Mouse (Mus musculus): Measurements from ENCODE around the gene Snx32. TPM values are rescaled to one million over a fixed set of nuclear protein-coding genes. Genes with fewer than 3 reads are reported as not detected.
A peak's percentile ranks its signal among the peaks of the same experiment; 100 is the strongest.

Gene Snx32
- polyA plus RNA-seq, 1 experiment, result 18.4 TPM

DNA sequence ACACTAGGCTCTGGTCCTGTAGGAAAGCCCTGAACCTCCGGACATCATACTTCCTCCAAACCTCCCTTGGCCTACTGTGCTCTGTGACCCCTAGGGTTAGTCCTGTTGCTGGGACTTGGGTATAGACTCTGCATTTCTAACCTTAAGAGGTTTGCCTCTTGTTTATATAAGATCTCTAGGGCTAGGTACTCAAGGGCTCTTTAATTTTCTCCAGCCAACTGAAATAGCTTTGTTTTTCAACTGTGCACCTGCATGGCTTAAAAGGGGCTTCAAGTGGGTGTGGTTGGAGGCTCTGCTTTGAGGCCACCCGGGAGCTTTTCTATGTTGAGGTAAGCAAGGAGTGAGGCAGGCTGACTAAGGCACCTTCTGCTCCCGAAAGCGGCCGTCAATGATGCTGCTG lies 25.8 kb downstream of the Snx32 start:
- Histone ChIP-seq H3K27ac (ENCODE audit: insufficient read depth, low read length) (no peak overlapping the region), H3K4me3 (ENCODE audit: insufficient read depth, low read length) (no peak overlapping the region), H3K4me1 (ENCODE audit: control insufficient read depth, insufficient read depth, low read length) (peaks cover 4% of the 10 kb centered on the region; the same call in 1 of the 2 replicates)
- no peak for TF ChIP-seq CTCF (IDR thresholded peaks at IDR 0.05; ENCODE audit: borderline replicate concordance, insufficient read depth, low read length)
- TF ChIP-seq POLR2A (IDR thresholded peaks at IDR 0.05; ENCODE audit: low read depth, low read length), result no peak; the same call in 1 of the 2 replicates

DNA sequence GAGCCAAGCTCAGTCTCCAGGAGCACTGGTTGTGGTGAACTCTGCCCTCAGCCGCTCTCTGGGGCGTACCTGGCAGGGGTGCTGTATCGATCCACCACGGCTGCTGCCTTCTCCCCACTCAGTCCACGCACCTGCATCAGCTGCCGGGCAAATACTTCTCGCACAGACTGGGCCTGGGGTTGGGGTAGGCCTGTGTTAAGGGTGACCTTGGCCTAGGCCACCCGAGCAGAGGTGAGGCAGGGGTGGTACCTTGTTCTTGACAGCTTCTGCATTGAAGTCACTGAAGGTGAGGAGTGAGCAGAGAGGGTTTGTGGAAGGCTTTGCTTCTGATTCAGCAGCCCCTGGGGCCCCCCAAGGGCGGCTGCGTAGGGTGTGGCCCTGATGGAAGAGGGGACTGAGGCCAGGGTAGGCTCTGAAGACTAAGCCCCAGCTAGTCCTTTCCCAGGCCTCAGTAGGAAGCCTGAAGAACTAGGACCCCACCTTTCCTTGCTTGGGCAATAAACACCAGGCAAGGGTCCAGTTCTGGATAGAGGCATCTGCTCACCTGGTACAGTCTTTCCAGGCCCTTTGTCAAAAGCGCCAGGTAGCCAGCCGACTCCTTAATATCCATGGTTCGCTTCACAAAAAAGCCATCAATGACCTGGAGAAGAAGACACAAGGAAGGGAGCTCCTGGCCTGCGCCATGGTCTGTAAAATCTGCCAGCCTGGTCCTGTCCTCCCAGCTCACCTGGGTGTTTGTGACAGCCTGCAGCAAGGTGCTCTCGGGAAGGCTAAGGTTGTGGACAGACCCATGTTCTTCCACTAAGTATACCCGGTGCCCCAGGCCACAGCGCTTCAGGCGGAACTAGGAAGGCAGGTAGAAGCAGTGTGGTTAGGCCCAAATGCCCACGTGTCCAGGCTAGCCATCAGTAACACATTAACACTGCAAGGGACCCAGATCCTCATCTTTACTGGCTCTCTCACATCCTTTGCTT lies 26.7 kb downstream of the Snx32 start:
- Histone ChIP-seq H3K4me1 (ENCODE audit: control insufficient read depth, insufficient read depth, low read length) (peaks cover 4% of the 10 kb centered on the region; the same call in 1 of the 2 replicates), H3K4me3 (ENCODE audit: insufficient read depth, low read length) (no peak overlapping the region)
- TF ChIP-seq CTCF (IDR thresholded peaks at IDR 0.05; ENCODE audit: borderline replicate concordance, insufficient read depth, low read length), result no peak
- peak; percentile 33; the same call in 1 of the 2 replicates for TF ChIP-seq POLR2A (IDR thresholded peaks at IDR 0.05; ENCODE audit: low read depth, low read length)

DNA sequence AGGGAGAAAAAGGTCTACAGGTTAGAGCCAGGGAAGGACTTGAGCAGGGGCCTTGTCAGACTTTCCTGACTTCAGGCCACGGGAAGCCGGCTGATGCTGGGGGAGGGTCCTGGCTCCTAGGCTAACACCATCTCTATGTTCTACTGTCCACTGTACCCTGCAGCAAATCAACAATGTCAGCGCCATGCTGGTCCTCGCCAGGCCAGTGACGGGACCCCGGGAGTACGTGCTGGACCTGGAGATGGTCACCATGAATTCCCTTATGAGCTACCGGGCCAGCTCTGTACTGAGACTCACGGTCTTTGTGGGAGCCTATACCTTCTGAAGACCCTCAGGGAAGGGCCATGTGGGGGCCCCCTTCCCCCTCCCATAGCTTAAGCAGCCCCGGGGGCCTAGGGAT lies 28.9 kb downstream of the Snx32 start:
- Histone ChIP-seq H3K27ac (ENCODE audit: insufficient read depth, low read length) (no peak overlapping the region), H3K4me3 (ENCODE audit: insufficient read depth, low read length) (no peak overlapping the region), H3K4me1 (ENCODE audit: control insufficient read depth, insufficient read depth, low read length) (0 out of 2 replicates have a peak, but pooled peaks cover 3% of the 10 kb centered on the region)
- TF ChIP-seq CTCF (IDR thresholded peaks at IDR 0.05; ENCODE audit: borderline replicate concordance, insufficient read depth, low read length) (no peak), POLR2A (IDR thresholded peaks at IDR 0.05; ENCODE audit: low read depth, low read length) (no peak)

More for the DNA sequence above, 26.7 kb downstream of the Snx32 start:
- H3K27ac ChIP-seq (ENCODE audit: insufficient read depth, low read length), result no peak overlapping the region

DNA sequence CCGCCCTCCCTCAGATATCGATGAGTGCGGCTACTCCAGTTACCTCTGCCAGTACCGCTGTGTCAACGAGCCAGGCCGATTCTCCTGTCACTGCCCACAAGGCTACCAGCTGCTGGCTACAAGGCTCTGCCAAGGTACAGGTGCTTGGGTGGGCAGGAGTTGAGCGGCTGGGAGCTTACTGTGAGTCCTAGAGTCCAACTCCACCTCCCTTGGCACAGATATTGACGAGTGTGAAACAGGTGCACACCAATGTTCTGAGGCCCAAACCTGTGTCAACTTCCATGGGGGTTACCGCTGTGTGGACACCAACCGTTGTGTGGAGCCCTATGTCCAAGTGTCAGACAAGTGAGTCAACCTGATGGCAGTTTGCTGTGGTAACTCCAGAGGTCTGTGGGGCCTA lies 30.3 kb downstream of the Snx32 start:
- no peak overlapping the region for H3K27ac ChIP-seq (ENCODE audit: insufficient read depth, low read length)
- 0 out of 2 replicates have a peak, but pooled peaks cover 3% of the 10 kb centered on the region for H3K4me1 ChIP-seq (ENCODE audit: control insufficient read depth, insufficient read depth, low read length)
- no peak overlapping the region for H3K4me3 ChIP-seq (ENCODE audit: insufficient read depth, low read length)
- TF ChIP-seq POLR2A (IDR thresholded peaks at IDR 0.05; ENCODE audit: low read depth, low read length) (no peak), CTCF (IDR thresholded peaks at IDR 0.05; ENCODE audit: borderline replicate concordance, insufficient read depth, low read length) (no peak)

DNA sequence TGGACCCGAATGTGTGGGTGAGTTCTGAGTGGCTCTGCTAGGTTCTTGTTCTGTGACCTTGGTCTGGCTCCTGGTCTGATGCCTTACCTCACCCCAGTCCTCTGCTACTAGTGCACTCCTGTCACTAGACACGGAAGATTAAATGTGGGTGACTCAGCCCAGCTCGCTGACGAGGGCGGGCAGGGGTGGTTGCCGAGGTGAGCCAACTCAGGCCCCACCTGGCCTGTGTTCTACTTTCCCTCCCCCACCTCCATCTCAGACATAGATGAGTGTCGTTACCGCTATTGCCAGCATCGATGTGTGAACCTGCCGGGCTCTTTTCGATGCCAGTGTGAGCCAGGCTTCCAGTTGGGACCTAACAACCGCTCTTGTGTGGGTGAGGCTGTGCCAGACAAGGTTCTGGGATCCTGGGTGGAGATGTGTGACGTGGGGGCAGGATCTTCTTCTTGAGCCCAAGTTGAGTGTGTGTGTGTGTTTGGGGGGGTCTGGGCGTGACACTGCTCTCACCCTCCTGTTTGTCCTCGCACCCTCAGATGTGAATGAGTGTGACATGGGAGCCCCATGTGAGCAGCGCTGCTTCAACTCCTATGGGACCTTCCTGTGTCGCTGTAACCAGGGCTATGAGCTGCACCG lies 32.6 kb downstream of the Snx32 start:
- TF ChIP-seq POLR2A (IDR thresholded peaks at IDR 0.05; ENCODE audit: low read depth, low read length) (no peak), CTCF (IDR thresholded peaks at IDR 0.05; ENCODE audit: borderline replicate concordance, insufficient read depth, low read length) (no peak)
- Histone ChIP-seq H3K4me3 (ENCODE audit: insufficient read depth, low read length) (no peak overlapping the region), H3K4me1 (ENCODE audit: control insufficient read depth, insufficient read depth, low read length) (0 out of 2 replicates have a peak, but pooled peaks cover 3% of the 10 kb centered on the region), H3K27ac (ENCODE audit: insufficient read depth, low read length) (no peak overlapping the region)

DNA sequence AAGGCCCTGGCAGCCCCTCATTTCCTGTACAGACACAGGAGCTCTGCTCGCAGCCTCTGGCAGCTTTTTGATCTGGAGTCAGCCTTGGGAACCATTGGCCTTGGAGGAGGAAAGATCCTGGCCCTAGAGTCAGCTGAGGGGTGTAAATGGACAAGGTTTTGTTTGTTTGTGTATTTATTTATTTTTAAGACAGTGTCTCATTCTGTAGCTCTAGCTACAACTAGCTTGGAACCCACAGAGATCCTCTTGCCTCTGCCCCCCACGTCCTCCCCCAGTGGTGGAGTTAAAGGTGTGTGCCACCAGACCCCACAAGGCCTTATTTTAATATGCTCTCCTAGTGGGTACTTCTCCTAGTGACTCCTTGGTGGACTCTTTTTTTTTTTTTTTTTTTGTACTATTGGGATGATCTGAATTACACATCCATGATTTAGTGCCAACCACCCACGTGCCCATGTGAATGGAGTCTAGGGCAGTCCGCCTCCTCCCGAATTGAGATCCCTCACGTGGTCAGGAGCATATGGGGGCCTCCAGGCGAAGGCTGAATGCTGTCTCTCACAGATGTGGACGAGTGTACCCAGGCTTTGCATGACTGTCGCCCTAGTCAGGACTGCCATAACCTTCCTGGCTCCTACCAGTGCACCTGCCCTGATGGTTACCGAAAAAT lies 33.2 kb downstream of the Snx32 start:
- TF ChIP-seq CTCF (IDR thresholded peaks at IDR 0.05; ENCODE audit: borderline replicate concordance, insufficient read depth, low read length) (no peak), POLR2A (IDR thresholded peaks at IDR 0.05; ENCODE audit: low read depth, low read length) (no peak)
- no peak overlapping the region for H3K4me3 ChIP-seq (ENCODE audit: insufficient read depth, low read length)
- 0 out of 2 replicates have a peak, but pooled peaks cover 3% of the 10 kb centered on the region for H3K4me1 ChIP-seq (ENCODE audit: control insufficient read depth, insufficient read depth, low read length)
- no peak overlapping the region for H3K27ac ChIP-seq (ENCODE audit: insufficient read depth, low read length)

DNA sequence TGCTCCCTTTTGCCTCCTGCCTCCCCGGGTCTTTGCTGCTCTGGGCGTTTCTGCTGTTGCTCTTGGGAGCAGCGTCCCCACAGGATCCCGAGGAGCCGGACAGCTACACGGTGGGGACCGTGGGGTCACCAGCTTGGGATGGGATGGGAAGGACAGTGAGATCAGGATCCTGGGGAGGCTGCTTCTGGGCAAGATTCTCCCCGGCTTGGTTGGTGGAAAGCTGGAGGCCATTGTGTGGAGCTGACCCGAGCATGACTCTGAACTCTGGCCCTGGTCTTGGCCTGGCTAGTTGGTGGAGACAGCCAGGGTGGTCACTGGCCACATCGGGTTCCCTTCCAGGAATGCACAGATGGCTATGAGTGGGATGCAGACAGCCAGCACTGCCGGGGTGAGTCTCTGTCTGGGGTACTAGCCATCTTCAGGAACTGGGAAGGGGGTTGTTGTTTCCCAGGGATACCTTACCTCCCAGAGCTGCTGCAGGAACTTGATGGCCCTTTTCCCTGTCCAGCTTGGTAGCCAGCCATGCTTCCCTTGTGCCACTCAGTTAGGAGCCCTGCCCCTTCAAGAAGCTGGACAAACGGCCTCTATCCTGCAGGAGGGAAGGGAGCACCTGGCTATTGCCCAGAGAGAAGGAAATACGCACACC lies 35.1 kb downstream of the Snx32 start:
- H3K4me3 ChIP-seq (ENCODE audit: insufficient read depth, low read length), result peak overlapping the region; percentile 83
- peak overlapping the region; percentile 93 for H3K27ac ChIP-seq (ENCODE audit: insufficient read depth, low read length)
- 0 out of 2 replicates have a peak, but pooled peaks cover 3% of the 10 kb centered on the region for H3K4me1 ChIP-seq (ENCODE audit: control insufficient read depth, insufficient read depth, low read length)
- no peak for TF ChIP-seq CTCF (IDR thresholded peaks at IDR 0.05; ENCODE audit: borderline replicate concordance, insufficient read depth, low read length)
- TF ChIP-seq POLR2A (IDR thresholded peaks at IDR 0.05; ENCODE audit: low read depth, low read length), result no peak

DNA sequence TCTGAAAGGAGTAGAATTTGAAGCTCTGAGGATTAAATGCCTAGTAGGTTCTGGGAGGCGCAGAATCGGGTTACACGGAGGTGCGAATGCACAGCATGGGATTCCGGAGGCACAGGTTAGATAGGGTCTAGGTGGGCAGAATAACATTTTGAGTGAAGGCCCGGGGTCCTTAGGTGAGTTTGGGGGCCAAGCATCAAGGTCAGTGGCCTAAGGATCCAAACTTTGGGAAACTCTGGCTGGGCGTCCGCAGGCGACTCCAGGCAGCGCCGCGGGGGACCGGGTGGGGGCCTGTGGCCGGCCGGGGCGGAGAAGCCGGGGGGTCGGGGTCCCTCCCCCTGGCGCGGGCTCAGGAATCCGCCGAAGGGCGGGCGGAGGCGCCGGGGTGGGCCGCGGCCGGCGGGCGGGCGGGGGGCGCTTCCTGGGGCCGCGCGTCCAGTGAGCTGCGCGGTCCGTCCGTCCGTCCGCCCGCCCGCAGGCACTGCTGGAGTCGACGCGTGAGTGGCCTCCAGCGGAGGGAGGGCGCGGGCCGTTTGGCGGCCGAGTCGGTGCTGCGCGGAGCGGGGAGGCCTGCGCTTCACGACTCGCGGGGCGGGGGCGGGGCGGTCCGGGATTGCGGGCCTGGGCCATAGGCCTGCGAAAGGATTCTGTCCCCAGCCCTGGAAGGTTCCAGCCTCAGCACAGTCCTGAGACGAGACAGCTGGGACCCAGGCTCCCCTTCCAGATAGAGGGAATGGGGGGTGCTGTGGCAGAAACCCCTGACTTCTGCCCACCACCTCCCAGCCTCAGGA lies 35.9 kb downstream of the Snx32 start:
- Histone ChIP-seq H3K4me1 (ENCODE audit: control insufficient read depth, insufficient read depth, low read length) (0 out of 2 replicates have a peak, but pooled peaks cover 3% of the 10 kb centered on the region), H3K27ac (ENCODE audit: insufficient read depth, low read length) (peak overlapping the region; percentile 99), H3K4me3 (ENCODE audit: insufficient read depth, low read length) (peak overlapping the region; percentile 83)
- TF ChIP-seq CTCF (IDR thresholded peaks at IDR 0.05; ENCODE audit: borderline replicate concordance, insufficient read depth, low read length) (no peak), POLR2A (IDR thresholded peaks at IDR 0.05; ENCODE audit: low read depth, low read length) (peak; percentile 62; the same call in 1 of the 2 replicates)
